Mouse (Mus musculus): ENCODE measurements around the gene Zfp788.
"Not testable (repeated sequence)": the region's sequence is repeated elsewhere in the genome, so short reads cannot be mapped to it uniquely, and the experiment has no call there.

Zfp788 gene

GRCm38 (mm10) chr7:41632409-41633220 is at the start of gene Zfp788:
Gene Zfp788, plus strand, starts transcription at chr7:41633203.
- peak; percentile 93 for DNase-seq (ENCODE audit: low read depth, low spot score)

DNA sequence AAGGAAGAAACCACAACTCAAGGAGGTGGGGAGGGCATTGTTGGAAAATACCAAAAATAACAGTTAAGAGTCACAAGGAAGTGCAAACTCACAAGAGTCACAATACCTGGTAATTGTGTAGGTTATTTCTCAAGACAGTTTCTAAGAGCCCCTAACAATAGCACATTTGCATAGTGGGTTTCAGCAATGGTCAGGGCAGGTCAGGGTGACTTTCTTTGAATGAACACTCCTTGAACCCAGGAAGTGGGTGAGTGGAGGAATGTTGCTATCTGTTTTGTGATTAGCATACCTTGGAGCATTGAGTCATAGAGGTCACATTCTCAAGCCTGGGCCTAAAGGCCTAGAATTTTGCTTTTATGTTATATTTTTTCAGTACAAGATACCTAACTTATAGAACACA is 45.2 kb upstream of the Zfp788 start:
- not testable (repeated sequence) for DNase-seq (ENCODE audit: low read depth, low spot score)

DNA sequence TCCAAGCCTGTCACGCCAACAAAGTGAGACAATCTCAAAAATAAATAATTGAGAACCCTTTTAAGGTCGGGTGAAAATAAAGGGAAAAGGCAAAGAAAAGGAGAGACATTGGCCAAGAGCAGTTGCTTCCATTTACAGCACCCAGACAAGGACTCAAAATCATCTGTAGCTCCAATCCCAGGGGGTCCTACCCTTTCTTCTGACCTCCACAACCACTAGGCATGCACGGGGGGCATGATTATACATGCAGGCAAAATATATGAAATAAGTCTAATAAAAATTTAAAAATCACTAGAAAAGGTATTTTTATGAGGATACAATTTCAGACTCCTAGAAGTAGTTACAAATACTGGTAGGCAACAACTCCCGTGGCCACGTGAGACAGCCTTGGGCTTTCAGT is 34.4 kb upstream of the Zfp788 start:
- DNase-seq (ENCODE audit: low read depth, low spot score) = no peak

DNA sequence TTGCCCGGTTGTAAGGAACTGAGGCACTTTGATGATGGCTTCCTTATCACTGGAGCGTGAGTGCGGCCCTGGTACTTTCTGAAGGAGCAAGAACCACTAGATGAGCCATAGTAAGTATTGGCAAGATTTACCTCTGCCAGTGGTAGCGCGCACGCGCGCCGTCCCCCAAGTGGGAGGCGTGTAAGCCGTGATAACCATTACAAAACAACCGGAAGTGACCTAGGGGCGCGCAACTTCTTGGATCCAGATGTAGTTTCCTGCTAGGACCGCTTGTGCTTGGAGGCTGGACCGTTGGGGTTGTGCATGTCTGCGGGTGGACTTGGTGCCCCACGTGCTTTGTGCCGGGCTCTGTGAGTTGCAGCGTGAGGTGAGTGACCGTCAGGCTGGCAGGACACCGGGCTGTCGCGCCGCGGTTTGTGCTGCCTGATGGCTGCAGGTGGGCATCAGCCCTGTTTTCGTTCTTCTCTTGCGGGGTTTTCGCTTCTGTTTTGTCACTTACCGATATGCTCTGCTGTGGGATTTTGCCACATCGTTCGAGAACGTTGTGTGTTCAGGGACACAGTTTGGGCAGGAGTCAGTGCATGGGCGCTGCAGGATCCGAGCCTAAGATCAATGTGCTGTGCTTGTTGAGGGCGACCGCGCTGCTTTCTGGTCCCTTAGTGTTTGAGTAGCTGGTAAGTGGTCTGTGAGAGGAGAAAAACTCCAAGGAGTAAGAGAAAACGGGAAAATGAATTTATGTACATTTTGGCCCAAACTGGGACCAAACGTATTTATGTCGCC is 33.8 kb upstream of the Zfp788 start, which contains the start of gene 2610021A01Rik:
Gene 2610021A01Rik, plus strand, starts transcription at position 197 of the 780 bp plus-strand sequence.
- DNase-seq (ENCODE audit: low read depth, low spot score) = peak; percentile 93

DNA sequence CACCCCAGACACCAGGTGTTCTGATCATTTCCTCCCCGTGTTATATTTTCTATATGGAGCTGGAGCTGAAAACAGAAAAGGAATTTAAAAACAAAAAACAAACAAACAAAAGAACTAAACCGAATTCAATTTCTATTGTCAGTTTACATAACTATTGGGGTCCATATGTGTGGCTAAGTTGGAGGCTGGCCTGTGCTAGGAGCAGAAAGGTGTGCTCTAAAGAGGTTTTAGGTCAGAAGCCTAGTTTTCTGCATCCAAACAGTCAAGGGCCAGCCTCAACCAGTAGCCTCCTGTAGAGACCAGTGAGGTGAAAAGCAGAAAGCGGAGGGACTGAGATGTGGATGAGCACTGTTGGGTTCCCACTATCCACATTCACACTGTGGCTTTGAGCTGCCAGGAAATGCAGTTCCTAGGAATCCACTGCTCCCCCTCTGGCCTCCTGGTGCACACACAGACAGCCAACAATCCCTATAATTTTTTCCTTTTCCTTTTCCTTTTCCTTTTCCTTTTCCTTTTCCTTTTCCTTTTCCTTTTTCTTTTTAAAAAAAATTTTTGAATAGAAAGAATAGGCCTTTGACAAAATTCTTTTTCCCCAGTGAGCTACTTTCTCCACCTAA is 33.0 kb upstream of the Zfp788 start:
- DNase-seq (ENCODE audit: low read depth, low spot score) = no peak

- DNase-seq (ENCODE audit: low read depth, low spot score) = no peak
Measured at GRCm38 (mm10) chr7:41611654-41612053, 21.3 kb upstream of the Zfp788 start.

GRCm38 (mm10) chr7:41616241-41616640 is 16.8 kb upstream of the Zfp788 start:
- not testable (repeated sequence) for DNase-seq (ENCODE audit: low read depth, low spot score)

DNA sequence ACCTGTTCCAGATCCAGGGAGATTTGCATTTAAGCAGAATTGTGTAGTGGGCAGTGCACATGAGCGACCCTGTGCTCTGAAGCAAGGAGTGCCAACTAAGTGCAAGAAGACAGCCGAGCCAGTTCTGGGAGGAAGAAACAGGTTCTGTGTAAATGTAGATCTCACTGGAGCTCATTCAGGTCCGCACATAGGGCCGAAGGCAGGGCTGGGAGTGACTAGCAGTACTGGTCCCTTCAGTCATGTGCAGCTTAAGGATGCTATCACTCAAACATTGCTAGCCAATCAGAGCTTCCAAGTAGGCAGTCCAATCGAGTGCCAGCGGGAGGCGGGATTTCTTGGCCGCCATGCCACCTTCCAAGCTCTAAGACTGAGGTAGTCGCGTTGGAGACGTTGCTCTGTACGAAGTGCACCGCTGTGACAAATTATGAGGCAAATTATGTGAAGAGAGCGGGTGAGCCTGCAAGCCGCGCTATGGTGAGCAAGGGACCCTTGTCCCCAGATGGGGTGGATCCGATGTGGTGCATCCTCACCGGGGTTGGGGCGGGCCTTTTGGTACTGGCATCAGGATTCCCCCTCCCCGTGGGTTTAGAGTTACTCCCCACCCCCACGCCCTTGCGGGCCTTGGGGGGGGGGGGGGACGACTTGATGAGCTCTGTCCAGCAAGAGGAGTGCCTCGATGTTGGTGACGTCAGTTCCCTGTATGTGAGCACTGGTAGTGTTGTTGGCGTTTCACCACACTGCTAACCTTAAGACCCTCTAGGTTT is 400 bp downstream of the Zfp788 start:
- peak; percentile 94 for DNase-seq (ENCODE audit: low read depth, low spot score)

DNA sequence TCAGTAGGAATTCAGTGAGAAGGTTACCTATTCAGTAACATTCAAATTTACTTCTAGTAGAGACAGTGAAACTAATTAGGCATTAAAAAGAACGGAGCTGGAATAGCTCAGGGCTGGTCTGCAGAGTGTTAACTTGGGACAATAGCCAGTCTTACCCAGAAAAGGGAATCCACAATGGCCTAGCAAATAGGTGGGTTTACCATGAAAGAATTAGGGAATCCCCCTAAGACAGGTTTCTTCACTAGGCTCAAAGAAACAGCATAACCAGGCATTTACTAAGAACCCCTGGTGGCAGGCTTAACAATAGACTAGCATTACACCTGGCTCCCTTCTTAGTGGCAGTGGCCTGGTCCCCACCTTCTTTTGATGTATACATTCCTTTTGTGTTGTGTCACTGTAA is 41.3 kb downstream of the Zfp788 start:
- DNase-seq (ENCODE audit: low read depth, low spot score) = not testable (repeated sequence)
